Mouse (Mus musculus) B cell, adult 2 months (primary cell): ENCODE measurements around the gene Slc25a35.
"Not testable (repeated sequence)": the region's sequence is repeated elsewhere in the genome, so short reads cannot be mapped to it uniquely, and the experiment has no call there.

ENCODE experiments used
- DNase-seq, 2 experiments: peaks; one replicate each; pipeline ENCODE4 v3.0.0; 2022

Slc25a35 gene

GRCm38 (mm10) chr11:68967337-68968282, at the start of gene Slc25a35:
Gene Slc25a35, plus strand, starts transcription at chr11:68968131.
- peak; percentile 78 to 81 for DNase-seq

GRCm38 (mm10) chr11:68923191-68923590, 44.7 kb upstream of the Slc25a35 start:
- DNase-seq: no peak

DNA sequence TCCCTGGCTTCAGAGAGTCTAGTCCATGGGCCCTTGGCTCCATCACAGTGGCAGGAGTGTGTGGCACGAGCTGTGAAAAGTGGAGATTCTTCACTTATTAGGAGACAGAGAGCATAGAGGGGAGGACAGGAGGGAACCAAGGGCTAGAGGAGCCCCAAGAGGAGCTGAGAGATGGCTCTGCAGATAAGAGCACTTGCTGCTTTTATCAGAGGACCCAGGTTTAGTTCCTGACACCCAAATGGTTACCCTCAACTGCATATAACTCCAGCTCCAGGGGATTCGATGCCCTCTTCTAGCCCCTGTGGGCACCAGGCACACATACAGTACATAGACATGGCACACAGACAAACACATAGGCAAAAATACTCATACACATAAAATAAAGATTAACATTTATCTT, 43.2 kb upstream of the Slc25a35 start:
- no peak for DNase-seq

DNA sequence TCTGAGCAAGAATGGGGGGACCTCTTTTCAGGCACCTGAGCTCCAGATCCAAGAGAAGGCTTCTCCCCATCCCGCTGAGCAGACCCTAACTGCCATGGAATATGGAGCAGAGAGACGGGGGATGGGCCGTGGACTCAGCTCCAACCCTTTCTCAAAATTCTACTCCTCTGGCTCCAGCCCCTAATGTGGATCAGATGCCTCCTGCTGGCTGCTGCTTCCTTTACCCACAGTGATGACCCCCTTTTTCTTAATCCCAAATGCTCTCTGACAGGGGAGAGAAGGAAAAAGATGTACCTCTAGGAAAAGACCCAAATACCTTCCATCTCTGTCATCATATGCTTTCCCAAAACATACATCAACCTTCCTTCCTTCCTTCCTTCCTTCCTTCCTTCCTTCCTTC, 41.0 kb upstream of the Slc25a35 start, which contains the start of gene Odf4:
Odf4 (minus strand) TSS at position 101 of the 400 bp plus-strand sequence.
- no peak for DNase-seq

DNA sequence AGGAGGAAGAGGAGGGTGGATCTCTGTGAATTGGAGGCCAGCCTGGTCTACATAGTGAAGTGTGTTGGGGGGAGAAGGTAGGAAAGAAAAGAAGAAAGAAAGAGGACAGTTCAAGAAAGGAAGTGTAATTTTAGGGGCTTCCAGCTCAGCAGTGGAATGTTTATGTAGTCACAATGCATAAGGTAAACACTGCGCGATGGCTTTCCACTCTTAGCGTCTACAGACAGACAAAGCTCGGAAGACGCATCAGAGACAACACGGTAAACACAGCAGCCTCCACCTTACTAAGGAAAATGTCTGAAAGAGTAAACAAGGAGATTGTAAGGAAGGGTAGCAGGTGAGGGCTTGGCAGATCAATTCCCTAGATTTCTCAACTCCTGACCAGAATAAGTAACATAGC, 38.0 kb upstream of the Slc25a35 start:
- DNase-seq: no peak

DNA sequence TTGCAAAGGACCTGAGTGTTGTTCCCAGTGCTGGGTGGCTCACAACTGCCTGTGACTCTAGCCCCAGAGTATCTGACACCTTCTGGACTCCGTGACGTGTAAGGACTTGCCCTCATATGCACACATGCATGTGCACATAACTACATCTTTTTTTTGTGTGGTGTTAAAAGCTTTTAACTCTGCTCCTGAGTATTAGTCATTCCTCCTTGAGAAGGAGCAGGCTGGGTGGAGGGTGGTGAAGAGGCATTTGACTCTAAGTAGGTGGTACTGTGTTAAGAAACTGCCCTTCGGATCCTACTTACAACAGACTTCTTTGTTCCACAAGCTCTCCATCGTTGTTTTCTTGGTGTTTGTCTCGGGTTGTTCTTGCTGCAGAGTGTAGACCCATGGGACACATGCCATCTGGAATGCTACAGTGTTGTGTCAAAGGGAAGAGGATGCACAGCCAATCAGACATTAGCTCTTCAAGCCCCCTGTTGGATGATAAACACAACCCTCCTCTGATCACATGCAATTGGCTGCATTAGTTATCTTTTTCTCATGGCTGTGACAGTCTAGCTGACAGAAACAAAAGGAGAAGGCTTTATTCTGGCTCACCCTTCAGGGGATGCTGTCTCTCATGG, 33.9 kb upstream of the Slc25a35 start:
- no peak for DNase-seq

- DNase-seq: not testable (repeated sequence)
Measured at GRCm38 (mm10) chr11:68936951-68937350, 31.0 kb upstream of the Slc25a35 start.

GRCm38 (mm10) chr11:68939451-68940304, 28.3 kb upstream of the Slc25a35 start:
- peak; percentile 80 to 83 for DNase-seq

DNA sequence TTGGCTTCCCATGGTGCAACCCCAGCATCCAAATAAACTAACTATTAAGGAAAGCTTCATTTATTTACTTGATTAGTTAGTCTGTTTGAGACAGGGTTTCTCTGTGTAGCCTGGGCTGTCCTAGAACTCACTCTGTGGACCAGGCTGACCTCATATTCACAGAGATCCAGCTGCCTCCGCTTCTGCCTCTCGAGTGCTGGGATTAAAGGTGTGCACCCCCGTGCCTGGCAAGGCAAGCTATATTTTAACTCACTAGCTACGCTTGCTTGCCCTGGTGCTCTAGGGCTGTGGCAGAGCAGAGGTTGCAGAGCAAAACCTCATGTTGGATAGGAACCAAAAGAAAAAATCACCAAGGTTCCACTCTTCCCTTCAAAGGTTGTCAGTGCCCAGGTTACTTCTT, 27.4 kb upstream of the Slc25a35 start:
- DNase-seq: no peak

DNA sequence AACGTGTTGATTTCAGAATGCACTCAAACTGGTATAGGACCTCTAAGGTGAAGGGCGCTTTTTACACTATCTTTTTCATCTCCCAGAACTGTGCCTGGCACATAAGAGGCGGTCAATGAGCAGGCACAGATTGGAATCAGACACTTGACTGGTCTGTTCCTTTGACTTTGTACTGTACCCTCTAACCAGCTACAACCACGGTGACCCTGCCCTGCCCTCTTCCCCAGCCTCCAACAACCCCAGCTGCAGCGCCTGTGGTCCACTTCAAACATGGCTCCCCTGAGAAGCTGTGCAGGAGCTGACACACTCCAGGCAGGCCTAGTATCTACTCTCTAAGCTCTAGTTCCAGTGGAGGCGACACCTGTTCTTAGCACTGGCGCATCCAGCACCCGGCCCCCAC, 25.2 kb upstream of the Slc25a35 start:
- no peak for DNase-seq

DNA sequence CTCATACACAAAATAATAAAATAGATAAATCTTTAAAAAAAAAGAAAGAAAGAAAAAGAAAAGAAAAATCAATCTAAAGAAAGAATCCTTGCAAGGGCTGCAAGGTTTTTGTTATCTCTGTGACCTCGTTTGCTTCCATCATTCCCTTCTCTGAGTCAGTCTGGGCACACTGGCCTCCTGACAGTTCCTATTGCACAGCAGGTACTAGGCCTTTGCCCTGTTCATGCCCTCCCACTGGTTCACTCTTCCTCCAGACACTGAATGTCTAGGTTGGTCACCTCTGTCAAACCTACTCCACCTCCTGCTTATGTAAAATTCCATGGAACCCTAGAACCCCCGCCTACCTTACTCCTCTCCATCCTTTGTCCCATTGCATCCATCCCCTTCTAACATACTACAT, 22.7 kb upstream of the Slc25a35 start:
- DNase-seq: no peak

DNA sequence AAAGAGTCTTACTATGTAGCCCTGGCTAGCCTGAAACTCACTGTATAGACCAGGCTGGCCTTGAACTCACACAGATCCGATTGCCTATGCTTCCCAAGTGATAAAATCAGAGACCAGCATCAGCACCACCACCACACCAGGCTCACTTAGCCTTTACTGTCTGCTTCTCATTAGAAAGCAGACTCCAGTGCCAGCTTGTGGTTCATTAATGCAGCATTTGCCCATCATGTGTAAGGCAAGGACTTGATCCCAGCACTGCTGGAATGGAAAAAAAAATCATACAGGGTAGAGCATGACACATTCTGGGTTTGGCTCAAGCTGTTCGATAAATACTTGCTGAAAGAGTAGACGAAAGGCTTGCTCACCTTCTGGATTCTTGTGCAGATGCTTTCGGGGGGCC, 21.9 kb upstream of the Slc25a35 start:
- DNase-seq: no peak

DNA sequence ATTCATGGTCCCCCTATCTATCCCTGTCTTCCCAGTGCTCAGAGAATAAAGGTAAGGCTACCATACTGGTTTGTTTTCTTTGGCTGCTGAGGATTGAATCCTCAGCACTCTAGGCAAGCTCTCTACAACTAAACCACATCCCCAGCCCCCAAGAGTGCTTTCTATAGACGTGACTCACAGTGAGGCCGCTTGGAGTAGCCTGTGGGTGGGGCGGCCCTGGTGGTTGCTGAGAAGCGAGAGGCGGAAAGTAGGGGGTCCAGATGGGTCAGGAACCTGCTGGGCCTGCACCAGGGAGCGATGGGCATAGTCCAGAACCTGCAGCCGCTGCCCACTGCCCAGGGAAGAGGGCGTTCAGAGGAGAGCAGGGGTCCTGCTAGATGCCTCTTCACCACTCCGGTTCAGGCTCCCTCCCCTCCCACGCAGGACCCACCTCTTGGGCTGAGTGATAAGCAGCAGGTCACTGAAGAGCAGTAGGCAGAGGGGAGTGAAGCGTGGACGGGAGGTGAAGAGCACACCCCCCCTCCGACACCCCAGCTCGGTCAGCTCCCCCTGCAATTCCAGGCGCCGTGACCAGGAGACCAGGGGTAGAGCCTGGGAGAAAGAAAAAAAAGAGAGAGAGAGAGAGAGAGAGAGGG, 21.0 kb upstream of the Slc25a35 start:
- no peak for DNase-seq

GRCm38 (mm10) chr11:68947542-68947993, 20.4 kb upstream of the Slc25a35 start:
- DNase-seq: no peak

GRCm38 (mm10) chr11:68953903-68954302, 14.0 kb upstream of the Slc25a35 start:
- no peak for DNase-seq

- DNase-seq: no peak
Measured at GRCm38 (mm10) chr11:68954408-68954807, 13.5 kb upstream of the Slc25a35 start.

GRCm38 (mm10) chr11:68955473-68955872, 12.5 kb upstream of the Slc25a35 start:
- DNase-seq: no peak

DNA sequence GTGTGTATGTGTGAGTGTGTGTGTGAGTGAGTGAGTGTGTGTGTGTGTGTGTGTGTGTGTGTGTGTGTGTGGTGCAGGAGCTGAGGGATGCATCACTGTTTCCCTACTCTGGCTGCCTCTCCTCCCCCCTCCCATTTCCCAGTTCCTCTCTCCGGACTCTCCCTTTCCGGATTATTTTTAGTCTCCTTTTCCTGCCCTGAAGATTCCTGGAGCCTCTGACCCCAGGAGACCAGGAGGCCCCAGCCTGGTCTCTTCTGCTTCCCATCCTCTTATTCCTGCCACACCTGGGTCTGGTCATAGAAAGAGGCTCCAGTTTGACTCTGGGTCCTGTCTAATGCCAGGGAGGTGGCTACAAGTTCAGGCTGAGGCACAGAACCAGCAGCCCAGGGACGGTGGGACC, 11.8 kb upstream of the Slc25a35 start:
- DNase-seq: no peak

DNA sequence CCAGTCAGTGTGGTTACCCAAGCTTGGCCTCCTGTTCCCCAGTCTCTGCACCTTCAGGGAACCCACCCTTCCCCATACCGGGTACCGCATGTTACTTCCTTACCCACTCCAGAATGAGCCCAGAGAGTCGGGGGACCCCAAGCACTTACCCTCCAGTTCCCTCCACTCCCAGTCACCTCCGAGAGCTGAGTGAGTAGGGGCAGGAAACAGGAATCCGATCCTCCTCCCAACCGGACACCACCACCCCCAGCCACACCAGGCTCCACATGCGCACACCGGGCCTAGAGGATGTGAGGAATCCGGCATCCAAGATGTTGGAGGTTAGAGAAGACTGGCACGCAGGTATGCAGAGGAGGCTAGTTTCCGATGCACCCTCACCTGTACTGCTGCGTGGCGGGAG, 11.2 kb upstream of the Slc25a35 start:
- DNase-seq: no peak

GRCm38 (mm10) chr11:68957308-68957707, 10.6 kb upstream of the Slc25a35 start, which contains the start of gene Arhgef15:
Gene Arhgef15, minus strand, starts transcription at chr11:68957480.
- no peak for DNase-seq

DNA sequence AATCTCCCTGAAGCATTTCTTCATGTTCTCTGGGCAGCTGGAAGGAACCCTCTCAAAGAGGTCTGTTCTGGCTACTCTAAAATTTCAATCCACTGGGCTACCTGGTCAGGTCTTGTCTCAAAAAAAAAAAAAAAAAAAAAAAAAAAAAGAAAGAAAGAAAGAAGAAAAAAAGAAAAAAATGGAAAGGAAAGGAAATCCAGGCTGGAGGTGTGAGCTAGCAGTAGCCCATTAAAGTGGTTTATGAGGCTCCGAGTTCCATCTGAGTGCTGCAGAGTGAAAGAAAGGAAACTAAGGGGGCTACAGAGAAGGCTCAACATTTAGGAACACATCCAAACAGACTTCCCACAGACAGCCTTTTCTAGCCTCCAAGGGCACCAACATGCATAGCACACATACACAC, 10.0 kb upstream of the Slc25a35 start:
- DNase-seq: no peak

DNA sequence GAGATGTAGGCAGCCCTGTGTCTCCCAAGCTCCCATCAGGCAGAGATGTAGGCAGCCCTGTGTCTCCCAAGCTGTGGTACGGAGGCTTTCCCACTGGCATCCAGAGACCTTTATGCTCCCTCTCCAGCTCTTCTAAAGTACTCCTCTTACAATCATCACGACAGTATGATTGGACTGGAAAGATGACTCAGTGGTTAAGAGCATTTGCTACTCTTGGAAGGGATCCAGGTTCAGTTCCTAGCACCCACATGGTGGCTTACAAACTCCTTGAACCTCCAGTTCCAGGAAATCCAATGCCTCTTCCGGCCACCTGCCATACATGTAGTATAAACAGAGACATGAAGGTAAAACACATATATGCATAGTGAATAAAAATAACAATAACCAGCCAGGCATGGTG, 6.3 kb upstream of the Slc25a35 start:
- no peak for DNase-seq
